Mouse (Mus musculus) testis, adult 2 months (tissue): ENCODE results near the gene Rfx4.

Experiments used
- CTCF ChIP-seq: fragments of 200-500 bp; IDR thresholded peaks from 2 replicates; pipeline ENCODE4 v1.5.1; 2012; ENCODE audit warnings: low read depth, mild to moderate bottlenecking, inconsistent platforms, low read length, moderate library complexity; ENCODE audit not compliant: control insufficient read depth, insufficient read depth, insufficient replicate concordance
- POLR2A ChIP-seq: fragments of 200-500 bp; IDR thresholded peaks from 2 replicates; pipeline ENCODE4 v1.6.1; 2012; ENCODE audit warnings: low read depth, mild to moderate bottlenecking, inconsistent platforms, low read length, moderate library complexity; ENCODE audit not compliant: control insufficient read depth

GRCm38 (mm10) chr10:84710827-84711226 is 45.0 kb upstream of the Rfx4 start:
- no peak for TF ChIP-seq CTCF
- no peak for TF ChIP-seq POLR2A
